ENCODE assay signal across 10 mouse cellular contexts in the genomic region with DNA sequence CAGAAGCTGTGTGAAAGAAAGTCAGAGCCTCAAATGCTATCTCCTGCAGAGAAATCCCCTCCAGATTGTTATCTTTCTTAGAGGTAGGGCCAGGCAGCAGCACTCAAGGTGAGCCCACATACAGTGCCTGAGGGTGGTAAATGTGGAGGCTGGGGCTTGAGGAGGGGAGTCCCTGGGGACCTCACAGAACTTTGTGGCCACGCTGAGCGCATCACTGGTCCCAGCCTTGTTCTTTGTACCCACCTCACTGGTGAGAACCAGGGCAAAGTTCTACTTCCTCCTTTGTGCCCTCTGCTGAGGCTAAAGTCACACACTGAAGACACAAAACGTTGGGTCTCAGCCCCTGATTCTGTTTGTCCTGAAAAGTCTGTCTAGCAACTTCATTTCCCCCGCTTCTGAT. TPM values are rescaled to one million over a fixed set of nuclear protein-coding genes. Genes with fewer than 3 reads are reported as not detected.
DNase-seq lines count a peak whose midpoint lies in the region; ATAC-seq and TF ChIP-seq lines count a peak whose summit lies in the region.
"Had no signal": no experiment of that assay in that cellular context is flagged by ENCODE, and none has a peak within 500 bp of the region (broad histone marks: within the 10 kb centered on the region; RNA-seq: fewer than 3 reads in every experiment).

No protein-coding gene starts in this region.

- TF ChIP-seq CTCF in stomach, postnatal 0 days (IDR thresholded peaks at IDR 0.05; ENCODE audit: low read depth) = no peak
- no peak for TF ChIP-seq CTCF in forebrain, postnatal 0 days (IDR thresholded peaks at IDR 0.05; ENCODE audit: low read depth)

- H3K27ac ChIP-seq in stomach, embryonic 15.5 days = no peak overlapping the region
- H3K27ac ChIP-seq in stomach, postnatal 0 days (replicated peaks) = no peak overlapping the region
- H3K27ac ChIP-seq in forebrain, embryonic 13.5 days = no peak overlapping the region
- H3K27ac ChIP-seq in forebrain, postnatal 0 days (ENCODE audit: low read depth, low read length) = no peak overlapping the region

- H3K9me3 ChIP-seq in stomach, embryonic 15.5 days = no peaks in the 10 kb centered on the region
- H3K9me3 ChIP-seq in stomach, postnatal 0 days (ENCODE audit: control insufficient read depth, low read length) = no peaks in the 10 kb centered on the region
- no peaks in the 10 kb centered on the region for H3K9me3 ChIP-seq in forebrain, embryonic 13.5 days (replicated peaks)
- no peaks in the 10 kb centered on the region for H3K9me3 ChIP-seq in forebrain, postnatal 0 days (ENCODE audit: low read length)

- no peaks in the 10 kb centered on the region for H3K36me3 ChIP-seq in stomach, embryonic 15.5 days
- H3K36me3 ChIP-seq in stomach, postnatal 0 days (ENCODE audit: control insufficient read depth, insufficient read depth, low read length) = no peaks in the 10 kb centered on the region
- H3K36me3 ChIP-seq in forebrain, embryonic 13.5 days (ENCODE audit: poor library complexity, severe bottlenecking) = no peaks in the 10 kb centered on the region
- no peaks in the 10 kb centered on the region for H3K36me3 ChIP-seq in forebrain, postnatal 0 days (ENCODE audit: insufficient read depth)

- 0 out of 2 replicates have a peak, but pooled peaks cover 3% of the 10 kb centered on the region for H3K27me3 ChIP-seq in stomach, embryonic 15.5 days (replicated peaks)
- no peaks in the 10 kb centered on the region for H3K27me3 ChIP-seq in stomach, postnatal 0 days (ENCODE audit: control insufficient read depth, insufficient read depth, low read length)
- H3K27me3 ChIP-seq in forebrain, embryonic 13.5 days = peaks cover 11% of the 10 kb centered on the region
- no peaks in the 10 kb centered on the region for H3K27me3 ChIP-seq in forebrain, postnatal 0 days (ENCODE audit: insufficient read depth, low read length)

- H3K9ac ChIP-seq in stomach, embryonic 15.5 days = no peak overlapping the region
- no peak overlapping the region; the same call in 1 of the 2 replicates for H3K9ac ChIP-seq in stomach, postnatal 0 days (ENCODE audit: low read length)
- no peak overlapping the region for H3K9ac ChIP-seq in forebrain, embryonic 13.5 days
- no peak overlapping the region for H3K9ac ChIP-seq in forebrain, postnatal 0 days

- TF ChIP-seq EP300 in stomach, postnatal 0 days (optimal IDR thresholded peaks at IDR 0.05) = no peak

- WGBS in stomach, embryonic 15.5 days = 78% methylated on average over 4 of the region's 4 CpGs
- WGBS in stomach, postnatal 0 days = 69% methylated on average over 4 of the region's 4 CpGs
- WGBS in forebrain, embryonic 13.5 days = 74% methylated on average over 4 of the region's 4 CpGs
- WGBS in forebrain, postnatal 0 days = 88% methylated on average over 4 of the region's 4 CpGs

- peak overlapping the region; percentile 40 for H3K4me3 ChIP-seq in stomach, embryonic 15.5 days (replicated peaks)
- H3K4me3 ChIP-seq in stomach, postnatal 0 days (ENCODE audit: low read depth, low read length) = no peak overlapping the region
- no peak overlapping the region for H3K4me3 ChIP-seq in forebrain, embryonic 13.5 days
- no peak overlapping the region for H3K4me3 ChIP-seq in forebrain, postnatal 0 days (ENCODE audit: low read depth, low read length)

- peak overlapping the region; percentile 24; the same call in 1 of the 2 replicates for H3K4me2 ChIP-seq in stomach, embryonic 15.5 days
- no peak overlapping the region; the same call in 1 of the 2 replicates for H3K4me2 ChIP-seq in stomach, postnatal 0 days (replicated peaks; ENCODE audit: low read depth)
- H3K4me2 ChIP-seq in forebrain, embryonic 13.5 days = no peak overlapping the region
- no peak overlapping the region for H3K4me2 ChIP-seq in forebrain, postnatal 0 days (ENCODE audit: low read depth)
- H3K4me2 ChIP-seq: midbrain, embryonic 11.5 days had no signal

- H3K4me1 ChIP-seq in stomach, embryonic 15.5 days = no peaks in the 10 kb centered on the region; the same call in 1 of the 2 replicates
- H3K4me1 ChIP-seq in stomach, postnatal 0 days (replicated peaks; ENCODE audit: control insufficient read depth, insufficient read depth) = 0 out of 2 replicates have a peak, but pooled peaks cover 4% of the 10 kb centered on the region
- peaks cover 9% of the 10 kb centered on the region for H3K4me1 ChIP-seq in forebrain, embryonic 13.5 days
- no peaks in the 10 kb centered on the region; the same call in 1 of the 2 replicates for H3K4me1 ChIP-seq in forebrain, postnatal 0 days (ENCODE audit: insufficient read depth)

- no peak for DNase-seq in stomach, postnatal 0 days (ENCODE audit: low spot score)
- peak; percentile 20 to 63 for DNase-seq in kidney, postnatal 36 days
- DNase-seq in neural tube, embryonic 10.5 days (ENCODE audit: extremely low spot score, low spot score) = no peak
- DNase-seq in testis, postnatal 10 days (ENCODE audit: low spot score) = no peak
- no peak for DNase-seq in forebrain, postnatal 0 days
- DNase-seq: adrenal gland, adult 8-10 months had no signal

- no peak for ATAC-seq in stomach, embryonic 15.5 days (ENCODE audit: insufficient read depth, low FRiP score, low read depth)
- no peak for ATAC-seq in stomach, postnatal 0 days (ENCODE audit: low FRiP score, low TSS enrichment)
- ATAC-seq in megakaryocyte-erythroid progenitor cell, adult 5-6 weeks (replicated peaks; ENCODE audit: low FRiP score, low TSS enrichment, poor library complexity, severe bottlenecking) = 0 out of 2 replicates have a peak, but pooled peaks have one; percentile 18
- no peak for ATAC-seq in forebrain, embryonic 13.5 days
- no peak for ATAC-seq in forebrain, postnatal 0 days

RNA-seq across cellular contexts. Expression of a gene that starts 2.0 kb away (rescaled TPM):
- 16.3 and 19.5 TPM in 2 replicates for polyA plus RNA-seq in stomach, embryonic 15.5 days (2015; fragmentation: Nextera tagmentation; extraction: Ambion mirVana)
- polyA plus RNA-seq in stomach, postnatal 0 days (2015; fragmentation: Nextera tagmentation; extraction: Ambion mirVana) = 8.2 TPM in 2 replicates
- total RNA-seq in megakaryocyte-erythroid progenitor cell, adult 5-6 weeks (2014; fragmentation: Nextera tagmentation) = 40.4 and 53.3 TPM in 2 replicates
- total RNA-seq in megakaryocyte-erythroid progenitor cell, adult 5-6 weeks (2017) = 33.4 and 40.3 TPM in 2 replicates
- 6.7 and 7.2 TPM in 2 replicates for polyA plus RNA-seq in forebrain, embryonic 13.5 days (2015; fragmentation: Nextera tagmentation; extraction: Ambion mirVana)
- total RNA-seq in forebrain, postnatal 0 days (2014; rRNA removed) = 10.2 and 12.5 TPM in 2 replicates
- 6.4 and 7.6 TPM in 2 replicates for polyA plus RNA-seq in forebrain, postnatal 0 days (2015; fragmentation: Nextera tagmentation; extraction: Ambion mirVana)

RNA-seq across cellular contexts. Expression of a gene that starts 16.2 kb away (rescaled TPM):
- polyA plus RNA-seq in stomach, embryonic 15.5 days (2015; fragmentation: Nextera tagmentation; extraction: Ambion mirVana) = 0.30 and 0.33 TPM in 2 replicates
- polyA plus RNA-seq in stomach, postnatal 0 days (2015; fragmentation: Nextera tagmentation; extraction: Ambion mirVana) = not detected in 2 replicates
- 0.81 TPM in 1 of 2 replicates, not detected in the other for total RNA-seq in megakaryocyte-erythroid progenitor cell, adult 5-6 weeks (2014; fragmentation: Nextera tagmentation)
- 3.6 TPM in 1 of 2 replicates, not detected in the other for total RNA-seq in megakaryocyte-erythroid progenitor cell, adult 5-6 weeks (2017)
- polyA plus RNA-seq in forebrain, embryonic 13.5 days (2015; fragmentation: Nextera tagmentation; extraction: Ambion mirVana) = not detected in 2 replicates
- not detected in 2 replicates for total RNA-seq in forebrain, postnatal 0 days (2014; rRNA removed)
- polyA plus RNA-seq in forebrain, postnatal 0 days (2015; fragmentation: Nextera tagmentation; extraction: Ambion mirVana) = not detected in 2 replicates
- total RNA-seq: adrenal gland, adult 8-10 months had no signal
- polyA plus RNA-seq: midbrain, embryonic 11.5 days had no signal

Comparison
In these comparisons a context has a peak if more than half of its experiments do, and no peak if none do; other contexts are left out.
1. DNase-seq: peak in kidney, postnatal 36 days (2 of 2); none in stomach, postnatal 0 days (single experiment), neural tube, embryonic 10.5 days (single experiment), testis, postnatal 10 days (single experiment) and forebrain, postnatal 0 days (single experiment).